Mouse (Mus musculus) CD4-positive, CD25-positive, alpha-beta regulatory T cell (primary cell): Measurements from ENCODE around the gene H2-DMb2. TPM values are rescaled to one million over a fixed set of nuclear protein-coding genes. Genes with fewer than 3 reads are reported as not detected.

Experiments used
- polyA plus RNA-seq: library from polyadenylated mRNA; unstranded; fragments of 100-300 nt; shearing (Covaris generic); gene quantifications from one replicate; pipeline ENCODE4 v1.2.1, GENCODE M21; 2017

The H2-DMb2 gene
- 4.9 TPM for polyA plus RNA-seq

GRCm38 (mm10) chr17:34143033-34143432, at the start of gene H2-DMb2:
Gene H2-DMb2, plus strand, starts transcription at chr17:34143307.

GRCm38 (mm10) chr17:34119249-34120179, 23.6 kb upstream of the H2-DMb2 start, which contains the start of gene H2-DMa:
Gene H2-DMa, plus strand, starts transcription at chr17:34119541.

GRCm38 (mm10) chr17:34122188-34122984, 20.7 kb upstream of the H2-DMb2 start, which contains the start of gene Brd2:
Gene Brd2, minus strand, starts transcription at chr17:34122634.

GRCm38 (mm10) chr17:34152923-34153322, 9.8 kb downstream of the H2-DMb2 start, which contains the start of gene H2-DMb1:
Gene H2-DMb1, plus strand, starts transcription at chr17:34153072.

GRCm38 (mm10) chr17:34187261-34187916, 44.3 kb downstream of the H2-DMb2 start, which contains the start of the genes Tap1 and Psmb9:
Gene Tap1, plus strand, starts transcription at chr17:34187553.
Gene Psmb9, minus strand, starts transcription at chr17:34187764.

GRCm38 (mm10) chr17:34196941-34197894, 54.1 kb downstream of the H2-DMb2 start, which contains the start of gene Psmb8:
Gene Psmb8, plus strand, starts transcription at chr17:34197721.

Other genes starting within 250 kb of the H2-DMb2 start
- gene Platr17, start 238.2 kb upstream of the H2-DMb2 start, polyA plus RNA-seq = 4.2 TPM
- gene Daxx, start 233.9 kb upstream of the H2-DMb2 start, polyA plus RNA-seq = 123 TPM
- gene Tapbp, start 227.4 kb upstream of the H2-DMb2 start, polyA plus RNA-seq = 644 TPM
- 22.0 TPM for gene Zbtb22, start 227.4 kb upstream of the H2-DMb2 start, polyA plus RNA-seq
- 184 TPM for gene Rgl2, start 213.8 kb upstream of the H2-DMb2 start, polyA plus RNA-seq
- gene Pfdn6, start 203.0 kb upstream of the H2-DMb2 start, polyA plus RNA-seq = 142 TPM
- 72.1 TPM for gene Wdr46, start 202.6 kb upstream of the H2-DMb2 start, polyA plus RNA-seq
- gene B3galt4, start 191.8 kb upstream of the H2-DMb2 start, polyA plus RNA-seq = 34.4 TPM
- gene Vps52, start 187.5 kb upstream of the H2-DMb2 start, polyA plus RNA-seq = 76.7 TPM
- 2,208 TPM for gene Rps18, start 187.3 kb upstream of the H2-DMb2 start, polyA plus RNA-seq
- 11,991 TPM for gene H2-K1, start 143.0 kb upstream of the H2-DMb2 start, polyA plus RNA-seq
- 35.8 TPM for gene Ring1, start 118.6 kb upstream of the H2-DMb2 start, polyA plus RNA-seq
- gene H2-Ke6, start 115.2 kb upstream of the H2-DMb2 start, polyA plus RNA-seq = 310 TPM
- gene Slc39a7, start 111.6 kb upstream of the H2-DMb2 start, polyA plus RNA-seq = 128 TPM
- gene Rxrb, start 111.5 kb upstream of the H2-DMb2 start, polyA plus RNA-seq = 72.5 TPM
- gene Col11a2, start 103.9 kb upstream of the H2-DMb2 start, polyA plus RNA-seq = 3.9 TPM
- gene H2-Oa, start 51.0 kb upstream of the H2-DMb2 start, polyA plus RNA-seq = 27.0 TPM
- 96.3 TPM for gene H2-DMa, start 23.8 kb upstream of the H2-DMb2 start, polyA plus RNA-seq
- 212 TPM for gene Brd2, start 20.7 kb upstream of the H2-DMb2 start, polyA plus RNA-seq
- 2.7 TPM for gene H2-DMb1, start 9.8 kb downstream of the H2-DMb2 start, polyA plus RNA-seq
- 402 TPM for gene Tap1, start 44.2 kb downstream of the H2-DMb2 start, polyA plus RNA-seq
- gene Psmb9, start 44.5 kb downstream of the H2-DMb2 start, polyA plus RNA-seq = 470 TPM
- 1,148 TPM for gene Psmb8, start 54.4 kb downstream of the H2-DMb2 start, polyA plus RNA-seq
- 323 TPM for gene Tap2, start 60.2 kb downstream of the H2-DMb2 start, polyA plus RNA-seq
- 97.5 TPM for gene H2-Ob, start 95.6 kb downstream of the H2-DMb2 start, polyA plus RNA-seq
- gene H2-Ab1, start 114.4 kb downstream of the H2-DMb2 start, polyA plus RNA-seq = 25.3 TPM
- 18.1 TPM for gene H2-Aa, start 144.5 kb downstream of the H2-DMb2 start, polyA plus RNA-seq
- 13.4 TPM for gene H2-Eb1, start 162.6 kb downstream of the H2-DMb2 start, polyA plus RNA-seq
- 0.10 TPM for gene H2-Eb2, start 182.4 kb downstream of the H2-DMb2 start, polyA plus RNA-seq
- gene Btnl2, start 211.5 kb downstream of the H2-DMb2 start, polyA plus RNA-seq = 0.43 TPM
- not detected for gene Btnl1, start 233.8 kb downstream of the H2-DMb2 start, polyA plus RNA-seq